Comparison of ENCODE assay signal across 18 mouse cellular contexts in genomic region chr11:88011208-88011913, GRCm38 (mm10). TPM values are rescaled to one million over a fixed set of nuclear protein-coding genes. Genes with fewer than 3 reads are reported as not detected.
DNase-seq lines count a peak whose midpoint lies in the region; ATAC-seq and TF ChIP-seq lines count a peak whose summit lies in the region.
"Had no signal": no experiment of that assay in that cellular context is flagged by ENCODE, and none has a peak within 500 bp of the region (broad histone marks: within the 10 kb centered on the region; RNA-seq: fewer than 3 reads in every experiment).

No protein-coding gene starts in this region.

- DNase-seq in hindbrain, postnatal 0 days (ENCODE audit: low spot score): no peak
- peak; percentile 13 for DNase-seq in thymus, postnatal 0 days (ENCODE audit: low spot score)
- DNase-seq in thymus, postnatal 4 days: no peak
- DNase-seq in gastrocnemius, postnatal 36 days: no peak
- no peak for DNase-seq in cerebellum, adult 9-10 months
- no peak for DNase-seq in adrenal gland, postnatal 14 days
- DNase-seq: adrenal gland, postnatal 10 days; B cell, adult 2 months; cerebellum, postnatal 36 days had no signal

- no peaks in the 10 kb centered on the region for H3K9me3 ChIP-seq in hindbrain, embryonic 13.5 days
- no peaks in the 10 kb centered on the region for H3K9me3 ChIP-seq in hindbrain, postnatal 0 days (ENCODE audit: low read length)
- H3K9me3 ChIP-seq: embryonic facial prominence, embryonic 10.5 days; hindbrain, embryonic 12.5 days; limb, embryonic 10.5 days; liver, embryonic 12.5 days; midbrain, embryonic 13.5 days had no signal

- ATAC-seq in hindbrain, embryonic 13.5 days (ENCODE audit: low FRiP score): no peak
- ATAC-seq in hindbrain, postnatal 0 days: no peak
- ATAC-seq: liver, embryonic 12.5 days; midbrain, embryonic 13.5 days had no signal

- H3K27me3 ChIP-seq in hindbrain, embryonic 13.5 days: no peaks in the 10 kb centered on the region
- H3K27me3 ChIP-seq in hindbrain, postnatal 0 days (ENCODE audit: insufficient read depth, low read length): no peaks in the 10 kb centered on the region
- no peaks in the 10 kb centered on the region for H3K27me3 ChIP-seq in small intestine, adult 2 months (ENCODE audit: control insufficient read depth, insufficient read depth, low read length)
- H3K27me3 ChIP-seq: hindbrain, embryonic 12.5 days; midbrain, embryonic 13.5 days had no signal

- H3K4me2 ChIP-seq in hindbrain, embryonic 13.5 days: no peak overlapping the region
- no peak overlapping the region for H3K4me2 ChIP-seq in hindbrain, postnatal 0 days (ENCODE audit: low read depth, low read length)
- H3K4me2 ChIP-seq: hindbrain, embryonic 12.5 days; liver, embryonic 12.5 days; midbrain, embryonic 13.5 days had no signal

- intact Hi-C loops in gastrocnemius, postnatal 36 days (cut with DNase I): no loop called here

- H3K4me3 ChIP-seq in hindbrain, embryonic 13.5 days: no peak overlapping the region
- no peak overlapping the region for H3K4me3 ChIP-seq in hindbrain, postnatal 0 days (ENCODE audit: low read length)
- peak overlapping the region; percentile 39; the same call in 1 of the 2 replicates for H3K4me3 ChIP-seq in small intestine, adult 2 months (ENCODE audit: low read depth, low read length)
- H3K4me3 ChIP-seq: embryonic facial prominence, embryonic 10.5 days; hindbrain, embryonic 12.5 days; limb, embryonic 10.5 days; liver, embryonic 12.5 days; midbrain, embryonic 13.5 days; myocyte had no signal

- peaks cover 17% of the 10 kb centered on the region for H3K4me1 ChIP-seq in hindbrain, embryonic 13.5 days (replicated peaks)
- peaks cover 8% of the 10 kb centered on the region; the same call in 1 of the 2 replicates for H3K4me1 ChIP-seq in hindbrain, postnatal 0 days (ENCODE audit: insufficient read depth, low read length)
- peaks cover 24% of the 10 kb centered on the region for H3K4me1 ChIP-seq in small intestine, adult 2 months (ENCODE audit: control insufficient read depth, insufficient read depth, insufficient read length, low read length)
- H3K4me1 ChIP-seq: liver, embryonic 12.5 days had no signal

- no peak overlapping the region for H3K27ac ChIP-seq in hindbrain, embryonic 13.5 days
- no peak overlapping the region for H3K27ac ChIP-seq in hindbrain, postnatal 0 days
- peak overlapping the region; percentile 66 for H3K27ac ChIP-seq in small intestine, adult 2 months (ENCODE audit: insufficient read depth, low read depth, low read length)
- H3K27ac ChIP-seq: embryonic facial prominence, embryonic 10.5 days; hindbrain, embryonic 12.5 days; limb, embryonic 10.5 days; liver, embryonic 12.5 days; macrophage; midbrain, embryonic 13.5 days had no signal

- WGBS in hindbrain, embryonic 13.5 days: 75% methylated on average over 11 of the region's 11 CpGs
- whole genome bisulfite sequencing in hindbrain, postnatal 0 days: 73% methylated on average over 11 of the region's 11 CpGs
- 29% methylated on average over 11 of the region's 11 CpGs for WGBS in small intestine, adult 2 months

- TF ChIP-seq POLR2A in small intestine, adult 2 months (IDR thresholded peaks at IDR 0.05; ENCODE audit: low read depth, low read length): no peak

- no peaks in the 10 kb centered on the region for H3K36me3 ChIP-seq in hindbrain, embryonic 13.5 days
- H3K36me3 ChIP-seq in hindbrain, postnatal 0 days (ENCODE audit: insufficient read depth, low read length): no peaks in the 10 kb centered on the region
- no peaks in the 10 kb centered on the region for H3K36me3 ChIP-seq in small intestine, adult 2 months (ENCODE audit: control insufficient read depth, insufficient read depth, low read length)
- H3K36me3 ChIP-seq: embryonic facial prominence, embryonic 10.5 days; hindbrain, embryonic 12.5 days; limb, embryonic 10.5 days; liver, embryonic 12.5 days; midbrain, embryonic 13.5 days had no signal

- H3K9ac ChIP-seq in hindbrain, embryonic 13.5 days: peak overlapping the region; percentile 53; the same call in 1 of the 2 replicates
- no peak overlapping the region for H3K9ac ChIP-seq in hindbrain, postnatal 0 days (replicated peaks; ENCODE audit: low read length)
- H3K9ac ChIP-seq: hindbrain, embryonic 12.5 days; liver, embryonic 12.5 days; midbrain, embryonic 13.5 days had no signal

- TF ChIP-seq CTCF in hindbrain, postnatal 0 days (IDR thresholded peaks at IDR 0.05; ENCODE audit: low read depth): no peak
- TF ChIP-seq CTCF in small intestine, adult 2 months (IDR thresholded peaks at IDR 0.05; ENCODE audit: extremely low read depth, insufficient read length, insufficient replicate concordance, low read depth, low read length): no peak

RNA-seq across cellular contexts. Expression of gene Dynll2, which starts 24.0 kb away (rescaled TPM):
- polyA plus RNA-seq in hindbrain, embryonic 13.5 days (2015; fragmentation: Nextera tagmentation; extraction: Ambion mirVana): 50.6 and 51.1 TPM in 2 replicates
- 51.3 and 62.1 TPM in 2 replicates for total RNA-seq in hindbrain, postnatal 0 days (2014; rRNA removed)
- polyA plus RNA-seq in hindbrain, postnatal 0 days (2015; fragmentation: Nextera tagmentation; extraction: Ambion mirVana): 59.7 and 60.5 TPM in 2 replicates
- 23.1 and 26.6 TPM in 2 replicates for polyA plus RNA-seq in thymus, postnatal 0 days (2015; fragmentation: Nextera tagmentation; extraction: Ambion mirVana)
- polyA plus RNA-seq in small intestine, adult 2 months (2012; rRNA removed): 72.7 and 140 TPM in 2 replicates
- 100 to 1,000 TPM; 157 to 161 TPM for total RNA-seq in gastrocnemius, postnatal 36 days (2021)
- 154 and 174 TPM in 2 replicates for total RNA-seq in adrenal gland, postnatal 14 days (2021)

RNA-seq across cellular contexts. Expression of gene Srsf1, which starts 35.8 kb away (rescaled TPM):
- polyA plus RNA-seq in hindbrain, embryonic 13.5 days (2015; fragmentation: Nextera tagmentation; extraction: Ambion mirVana): 282 and 298 TPM in 2 replicates
- total RNA-seq in hindbrain, postnatal 0 days (2014; rRNA removed): 277 and 332 TPM in 2 replicates
- 124 and 130 TPM in 2 replicates for polyA plus RNA-seq in hindbrain, postnatal 0 days (2015; fragmentation: Nextera tagmentation; extraction: Ambion mirVana)
- 308 and 311 TPM in 2 replicates for polyA plus RNA-seq in thymus, postnatal 0 days (2015; fragmentation: Nextera tagmentation; extraction: Ambion mirVana)
- polyA plus RNA-seq in small intestine, adult 2 months (2012; rRNA removed): 37.3 and 52.4 TPM in 2 replicates
- 10 to 100 TPM; 54.4 to 60.2 TPM for total RNA-seq in gastrocnemius, postnatal 36 days (2021)
- total RNA-seq in adrenal gland, postnatal 14 days (2021): 245 and 260 TPM in 2 replicates

RNA-seq across cellular contexts. Expression of gene Vezf1, which starts 56.7 kb away (rescaled TPM):
- 53.9 TPM in 2 replicates for polyA plus RNA-seq in hindbrain, embryonic 13.5 days (2015; fragmentation: Nextera tagmentation; extraction: Ambion mirVana)
- 32.7 and 33.5 TPM in 2 replicates for total RNA-seq in hindbrain, postnatal 0 days (2014; rRNA removed)
- 29.2 and 31.9 TPM in 2 replicates for polyA plus RNA-seq in hindbrain, postnatal 0 days (2015; fragmentation: Nextera tagmentation; extraction: Ambion mirVana)
- polyA plus RNA-seq in thymus, postnatal 0 days (2015; fragmentation: Nextera tagmentation; extraction: Ambion mirVana): 32.8 and 33.1 TPM in 2 replicates
- 6.1 and 10.6 TPM in 2 replicates for polyA plus RNA-seq in small intestine, adult 2 months (2012; rRNA removed)
- total RNA-seq in gastrocnemius, postnatal 36 days (2021): 10 to 100 TPM; 50.0 to 71.2 TPM
- total RNA-seq in adrenal gland, postnatal 14 days (2021): 39.8 and 42.4 TPM in 2 replicates
